Mouse (Mus musculus): ENCODE data around the gene Zfp58. TPM values are rescaled to one million over a fixed set of nuclear protein-coding genes. Genes with fewer than 3 reads are reported as not detected.

Zfp58 gene
- polyA plus RNA-seq, 1 experiment from 2014 or later, result 24.9 TPM

Other genes starting within 250 kb of the Zfp58 start
- 2.1 and 2.9 TPM in 2 replicates for gene Zfp458, start 222.1 kb downstream of the Zfp58 start, polyA plus RNA-seq (2014; fragmentation: Nextera tagmentation; extraction: Ambion mirVana)
- gene Zfp457, start 194.1 kb downstream of the Zfp58 start, polyA plus RNA-seq (2014; fragmentation: Nextera tagmentation; extraction: Ambion mirVana), result 0.53 and 0.66 TPM in 2 replicates
- gene Zfp595, start 168.0 kb downstream of the Zfp58 start, polyA plus RNA-seq (2014; fragmentation: Nextera tagmentation; extraction: Ambion mirVana), result 3.2 and 3.3 TPM in 2 replicates
- gene Gm28044, start 140.0 kb downstream of the Zfp58 start, polyA plus RNA-seq (2014; fragmentation: Nextera tagmentation; extraction: Ambion mirVana), result not detected in 2 replicates
- 1.4 and 1.9 TPM in 2 replicates for gene Zfp953, start 139.9 kb downstream of the Zfp58 start, polyA plus RNA-seq (2014; fragmentation: Nextera tagmentation; extraction: Ambion mirVana)
- 0.43 TPM in 1 of 2 replicates, not detected in the other for gene Gm28041, start 124.8 kb downstream of the Zfp58 start, polyA plus RNA-seq (2014; fragmentation: Nextera tagmentation; extraction: Ambion mirVana)
- 0.94 and 1.4 TPM in 2 replicates for gene Zfp456, start 124.7 kb downstream of the Zfp58 start, polyA plus RNA-seq (2014; fragmentation: Nextera tagmentation; extraction: Ambion mirVana)
- gene Zfp429, start 100.7 kb downstream of the Zfp58 start, polyA plus RNA-seq (2014; fragmentation: Nextera tagmentation; extraction: Ambion mirVana), result 4.2 and 6.1 TPM in 2 replicates
- gene Zfp459, start 79.1 kb downstream of the Zfp58 start, polyA plus RNA-seq (2014; fragmentation: Nextera tagmentation; extraction: Ambion mirVana), result 1.1 and 1.2 TPM in 2 replicates
- gene Zfp874a, start 48.9 kb downstream of the Zfp58 start, polyA plus RNA-seq (2014; fragmentation: Nextera tagmentation; extraction: Ambion mirVana), result 11.3 and 12.2 TPM in 2 replicates
- gene Zfp874b, start 16.3 kb downstream of the Zfp58 start, polyA plus RNA-seq (2014; fragmentation: Nextera tagmentation; extraction: Ambion mirVana), result 2.4 TPM in 2 replicates
- not detected in 2 replicates for gene Gm26965, start 25.6 kb upstream of the Zfp58 start, polyA plus RNA-seq (2014; fragmentation: Nextera tagmentation; extraction: Ambion mirVana)
- gene Zfp87, start 25.6 kb upstream of the Zfp58 start, polyA plus RNA-seq (2014; fragmentation: Nextera tagmentation; extraction: Ambion mirVana), result 30.8 and 31.5 TPM in 2 replicates
- gene Zfp748, start 53.3 kb upstream of the Zfp58 start, polyA plus RNA-seq (2014; fragmentation: Nextera tagmentation; extraction: Ambion mirVana), result 18.3 and 19.5 TPM in 2 replicates
- gene Zfp729b, start 109.2 kb upstream of the Zfp58 start, polyA plus RNA-seq (2014; fragmentation: Nextera tagmentation; extraction: Ambion mirVana), result 5.3 and 6.1 TPM in 2 replicates
- not detected in 2 replicates for gene Gm49345, start 137.2 kb upstream of the Zfp58 start, polyA plus RNA-seq (2014; fragmentation: Nextera tagmentation; extraction: Ambion mirVana)
- gene Zfp729a, start 137.2 kb upstream of the Zfp58 start, polyA plus RNA-seq (2014; fragmentation: Nextera tagmentation; extraction: Ambion mirVana), result 4.4 and 4.5 TPM in 2 replicates
- 11.8 and 12.5 TPM in 2 replicates for gene Zfp738, start 186.5 kb upstream of the Zfp58 start, polyA plus RNA-seq (2014; fragmentation: Nextera tagmentation; extraction: Ambion mirVana)
- 3.8 and 4.1 TPM in 2 replicates for gene Zfp65, start 228.6 kb upstream of the Zfp58 start, polyA plus RNA-seq (2014; fragmentation: Nextera tagmentation; extraction: Ambion mirVana)

All from embryonic facial prominence, embryonic 11.5 days (tissue).